8 mouse cellular contexts compared by ENCODE assay signal in genomic region chr12:116048766-116049165, GRCm38 (mm10). TPM values are rescaled to one million over a fixed set of nuclear protein-coding genes. Genes with fewer than 3 reads are reported as not detected.
DNase-seq lines count a peak whose midpoint lies in the region; ATAC-seq and TF ChIP-seq lines count a peak whose summit lies in the region.
"Had no signal": no experiment of that assay in that cellular context is flagged by ENCODE, and none has a peak within 500 bp of the region (broad histone marks: within the 10 kb centered on the region; RNA-seq: fewer than 3 reads in every experiment).

No protein-coding gene starts in this region.

- no peaks in the 10 kb centered on the region for H3K36me3 ChIP-seq in spleen, adult 2 months (ENCODE audit: control insufficient read depth, insufficient read depth, low read length)
- H3K36me3 ChIP-seq in forebrain, embryonic 12.5 days (replicated peaks) = peaks cover 24% of the 10 kb centered on the region
- peaks cover 10% of the 10 kb centered on the region; the same call in 1 of the 2 replicates for H3K36me3 ChIP-seq in limb, embryonic 15.5 days
- no peaks in the 10 kb centered on the region for H3K36me3 ChIP-seq in stomach, postnatal 0 days (ENCODE audit: control insufficient read depth, insufficient read depth, low read length)

- H3K27ac ChIP-seq in spleen, adult 2 months (ENCODE audit: insufficient read depth, low read length) = no peak overlapping the region
- no peak overlapping the region for H3K27ac ChIP-seq in forebrain, embryonic 12.5 days
- no peak overlapping the region for H3K27ac ChIP-seq in limb, embryonic 15.5 days
- H3K27ac ChIP-seq in stomach, postnatal 0 days (replicated peaks) = peak overlapping the region; percentile 49; the same call in 1 of the 2 replicates

- peak overlapping the region; percentile 75 for H3K4me3 ChIP-seq in spleen, adult 2 months (ENCODE audit: extremely low read depth, insufficient read depth, insufficient read length)
- peak overlapping the region; percentile 81 for H3K4me3 ChIP-seq in forebrain, embryonic 12.5 days (replicated peaks)
- peak overlapping the region; percentile 83 for H3K4me3 ChIP-seq in limb, embryonic 15.5 days
- H3K4me3 ChIP-seq in stomach, postnatal 0 days (ENCODE audit: low read depth, low read length) = peak overlapping the region; percentile 71

- no peaks in the 10 kb centered on the region for H3K9me3 ChIP-seq in forebrain, embryonic 12.5 days
- no peaks in the 10 kb centered on the region for H3K9me3 ChIP-seq in limb, embryonic 15.5 days
- H3K9me3 ChIP-seq in stomach, postnatal 0 days (ENCODE audit: control insufficient read depth, low read length) = no peaks in the 10 kb centered on the region

- peak overlapping the region; percentile 88 for H3K9ac ChIP-seq in forebrain, embryonic 12.5 days
- 0 out of 2 replicates have a peak overlapping the region, but pooled peaks have one; percentile 87 for H3K9ac ChIP-seq in limb, embryonic 15.5 days
- peak overlapping the region; percentile 86 for H3K9ac ChIP-seq in stomach, postnatal 0 days (ENCODE audit: low read length)

- no peak for TF ChIP-seq POLR2A in spleen, adult 2 months (IDR thresholded peaks at IDR 0.05; ENCODE audit: low read depth, low read length)

- peak overlapping the region; percentile 66 for H3K4me2 ChIP-seq in forebrain, embryonic 12.5 days
- H3K4me2 ChIP-seq in limb, embryonic 15.5 days = peak overlapping the region; percentile 58
- peak overlapping the region; percentile 68 for H3K4me2 ChIP-seq in stomach, postnatal 0 days (replicated peaks; ENCODE audit: low read depth)

- DNase-seq in spleen, adult 2 months (ENCODE audit: low read depth in 1 of 2, low spot score in 2 of 2) = no peak
- DNase-seq in spleen, postnatal 36 days (ENCODE audit: low spot score in 2 of 2) = no peak
- no peak for DNase-seq in stomach, postnatal 0 days (ENCODE audit: low spot score)
- no peak for DNase-seq in frontal cortex, postnatal 14 days (ENCODE audit: low spot score in 2 of 2)
- DNase-seq in layer of hippocampus, adult 9-11 months = no peak

- TF ChIP-seq CTCF in spleen, adult 2 months (IDR thresholded peaks at IDR 0.05; ENCODE audit: extremely low read depth, insufficient read depth, insufficient read length, insufficient replicate concordance) = no peak
- TF ChIP-seq CTCF in stomach, postnatal 0 days (IDR thresholded peaks at IDR 0.05; ENCODE audit: low read depth) = no peak

- no peak for TF ChIP-seq EP300 in stomach, postnatal 0 days (optimal IDR thresholded peaks at IDR 0.05)

- no peak for ATAC-seq in forebrain, embryonic 12.5 days (ENCODE audit: low FRiP score)
- ATAC-seq in limb, embryonic 15.5 days (ENCODE audit: insufficient number of reproducible peaks, low FRiP score, low TSS enrichment, low read depth) = no peak
- ATAC-seq in stomach, postnatal 0 days (ENCODE audit: low FRiP score, low TSS enrichment) = no peak

- H3K4me1 ChIP-seq in spleen, adult 2 months (ENCODE audit: control insufficient read depth, insufficient read depth, insufficient read length) = peaks cover 4% of the 10 kb centered on the region; the same call in 1 of the 2 replicates
- H3K4me1 ChIP-seq in forebrain, embryonic 12.5 days = peaks cover 18% of the 10 kb centered on the region
- H3K4me1 ChIP-seq in limb, embryonic 15.5 days = peaks cover 17% of the 10 kb centered on the region
- H3K4me1 ChIP-seq in stomach, postnatal 0 days (replicated peaks; ENCODE audit: control insufficient read depth, insufficient read depth) = no peaks in the 10 kb centered on the region

- no peaks in the 10 kb centered on the region for H3K27me3 ChIP-seq in spleen, adult 2 months (ENCODE audit: control insufficient read depth, insufficient read depth, low read length)
- H3K27me3 ChIP-seq in forebrain, embryonic 12.5 days = no peaks in the 10 kb centered on the region
- no peaks in the 10 kb centered on the region for H3K27me3 ChIP-seq in limb, embryonic 15.5 days
- no peaks in the 10 kb centered on the region for H3K27me3 ChIP-seq in stomach, postnatal 0 days (ENCODE audit: control insufficient read depth, insufficient read depth, low read length)

- WGBS in spleen, adult 2 months = 47% methylated on average over 7 of the region's 7 CpGs
- 79% methylated on average over 7 of the region's 7 CpGs for WGBS in forebrain, embryonic 12.5 days
- WGBS in limb, embryonic 15.5 days = 67% methylated on average over 7 of the region's 7 CpGs
- WGBS in stomach, postnatal 0 days = 35% methylated on average over 7 of the region's 7 CpGs

RNA-seq across cellular contexts. Expression of gene Zfp386, which starts 1.2 kb away (rescaled TPM):
- 3.8 and 4.6 TPM in 2 replicates for polyA plus RNA-seq in spleen, adult 2 months (2012; rRNA removed)
- polyA plus RNA-seq in forebrain, embryonic 12.5 days (2016; fragmentation: Nextera tagmentation; extraction: Ambion mirVana) = 62.5 and 64.2 TPM in 2 replicates
- polyA plus RNA-seq in limb, embryonic 15.5 days (2015; fragmentation: Nextera tagmentation; extraction: Ambion mirVana) = 40.9 and 41.5 TPM in 2 replicates
- 20.9 and 21.1 TPM in 2 replicates for polyA plus RNA-seq in stomach, postnatal 0 days (2015; fragmentation: Nextera tagmentation; extraction: Ambion mirVana)

RNA-seq across cellular contexts. Expression of gene Vipr2, which starts 28.8 kb away (rescaled TPM):
- 0.22 and 0.26 TPM in 2 replicates for polyA plus RNA-seq in spleen, adult 2 months (2012; rRNA removed)
- 1.8 and 2.8 TPM in 2 replicates for polyA plus RNA-seq in forebrain, embryonic 12.5 days (2016; fragmentation: Nextera tagmentation; extraction: Ambion mirVana)
- 2.7 and 3.2 TPM in 2 replicates for polyA plus RNA-seq in limb, embryonic 15.5 days (2015; fragmentation: Nextera tagmentation; extraction: Ambion mirVana)
- 4.3 and 6.3 TPM in 2 replicates for polyA plus RNA-seq in stomach, postnatal 0 days (2015; fragmentation: Nextera tagmentation; extraction: Ambion mirVana)
- polyA plus RNA-seq: erythroblast, embryonic 14.5 days had no signal
